Mouse (Mus musculus) CH12.LX (cell line): ENCODE measurements at regions not wholly inside any gene's neighbourhood (a gene's known extent, or its start where the extent isn't known, plus 50 kb on each side); places are given as distances from the start of the nearest gene placed in this dataset.

Experiments used
- DNase-seq: peaks from one replicate; pipeline ENCODE4 v3.0.0-alpha.2; 2013; ENCODE audit errors: extremely low read depth
- H3K27ac ChIP-seq: 2 replicates; pipeline ENCODE4 v1.5.1; 2012; ENCODE audit warnings: low read depth, mild to moderate bottlenecking, control low read depth, moderate library complexity; ENCODE audit not compliant: insufficient read depth
- H3K27me3 ChIP-seq: replicated peaks from 2 replicates; pipeline ENCODE3; 2012; ENCODE audit warnings: inconsistent platforms
- H3K36me3 ChIP-seq, 2 experiments: replicated peaks in 1 of 2; 2 replicates each; pipeline versions ENCODE3 to v1.6.1; 2012; ENCODE audit warnings: inconsistent platforms in 1 of 2, low read length in 1 of 2, mild to moderate bottlenecking in 1 of 2, mixed read lengths in 1 of 2, moderate library complexity in 1 of 2; ENCODE audit not compliant: control insufficient read depth in 1 of 2, insufficient read depth in 1 of 2
- H3K4me1 ChIP-seq, 2 experiments: 2 replicates each; pipeline ENCODE4 v1.6.1; 2012; ENCODE audit warnings: inconsistent platforms in 1 of 2, moderate library complexity in 1 of 2; ENCODE audit not compliant: insufficient read depth in 2 of 2, control insufficient read depth in 1 of 2
- H3K4me2 ChIP-seq: 2 replicates; pipeline ENCODE4 v1.6.1; 2012; ENCODE audit warnings: low read depth, mild to moderate bottlenecking, control low read depth; ENCODE audit not compliant: poor library complexity, insufficient read depth, severe bottlenecking
- H3K4me3 ChIP-seq, 3 experiments: fragments of 150-350 bp in 1 of 3; sonication (generic) in 1 of 3; replicated peaks in 1 of 3; 2 replicates each; pipeline versions ENCODE3 to v1.5.1; 2011 to 2012; ENCODE audit warnings: low read depth in 2 of 3, low read length in 2 of 3, mild to moderate bottlenecking in 2 of 3, moderate library complexity in 2 of 3, control low read depth in 1 of 3, improper control_type of control experiment in 1 of 3, inconsistent platforms in 1 of 3, mixed read lengths in 1 of 3; ENCODE audit not compliant: poor library complexity in 1 of 3
- H3K79me2 ChIP-seq: replicated peaks from 2 replicates; pipeline ENCODE4 v1.6.1; 2012; ENCODE audit warnings: mild to moderate bottlenecking, moderate library complexity; ENCODE audit not compliant: control insufficient read depth, poor library complexity, insufficient read depth, severe bottlenecking; ENCODE audit errors: extremely low read depth
- H3K9ac ChIP-seq: 2 replicates; pipeline ENCODE4 v1.6.1; 2012; ENCODE audit warnings: low read depth, mild to moderate bottlenecking, control low read depth, moderate library complexity; ENCODE audit not compliant: insufficient read depth
- H3K9me3 ChIP-seq: replicated peaks from 2 replicates; pipeline ENCODE3; 2012; ENCODE audit warnings: low read length, inconsistent platforms, mixed read lengths
- BHLHE40 ChIP-seq: IDR thresholded peaks from 2 replicates; pipeline ENCODE4 v1.6.1; 2011; ENCODE audit warnings: mild to moderate bottlenecking, low read depth, low read length, improper control_type of control experiment
- CHD1 ChIP-seq: IDR thresholded peaks from 2 replicates; pipeline ENCODE4 v1.6.1; 2012; ENCODE audit warnings: low read depth, low read length, improper control_type of control experiment, inconsistent platforms
- CTCF ChIP-seq, 2 experiments: IDR thresholded peaks in 1 of 2; conservative IDR thresholded peaks in 1 of 2; 2 replicates each; pipeline ENCODE4 v1.5.1; 2011 to 2012; ENCODE audit warnings: low read depth in 2 of 2, low read length in 2 of 2, improper control_type of control experiment in 1 of 2, inconsistent platforms in 1 of 2, mild to moderate bottlenecking in 1 of 2, moderate library complexity in 1 of 2
- GABPA ChIP-seq: IDR thresholded peaks from 2 replicates; pipeline ENCODE4 v1.6.1; 2012; ENCODE audit warnings: low read depth, low read length, improper control_type of control experiment, inconsistent platforms; ENCODE audit not compliant: insufficient replicate concordance
- JUN ChIP-seq: IDR thresholded peaks from 2 replicates; pipeline ENCODE4 v1.6.1; 2011; ENCODE audit warnings: low read depth, mild to moderate bottlenecking, low read length, improper control_type of control experiment, moderate library complexity; ENCODE audit not compliant: insufficient read depth
- JUND ChIP-seq: conservative IDR thresholded peaks from 2 replicates; pipeline ENCODE4 v1.6.1; 2011; ENCODE audit warnings: low read depth, low read length, improper control_type of control experiment
- KAT2A ChIP-seq: IDR thresholded peaks from 2 replicates; pipeline ENCODE4 v1.6.1; 2012; ENCODE audit warnings: low read length, improper control_type of control experiment, inconsistent platforms; ENCODE audit not compliant: insufficient replicate concordance
- MAFK ChIP-seq: IDR thresholded peaks from 2 replicates; pipeline ENCODE4 v1.6.1; 2011; ENCODE audit warnings: low read length, improper control_type of control experiment; ENCODE audit not compliant: insufficient replicate concordance
- MXI1 ChIP-seq: IDR thresholded peaks from 2 replicates; pipeline ENCODE4 v1.6.1; 2011; ENCODE audit warnings: mild to moderate bottlenecking, low read depth, low read length, improper control_type of control experiment
- NELFE ChIP-seq: IDR thresholded peaks from 2 replicates; pipeline ENCODE4 v1.6.1; 2011; ENCODE audit warnings: low read depth, low read length, improper control_type of control experiment
- PAX5 ChIP-seq: IDR thresholded peaks from 2 replicates; pipeline ENCODE4 v1.6.1; 2012; ENCODE audit warnings: low read length, inconsistent platforms, mixed read lengths
- RAD21 ChIP-seq: IDR thresholded peaks from 2 replicates; pipeline ENCODE4 v1.6.1; 2011; ENCODE audit warnings: low read depth, mild to moderate bottlenecking, low read length, improper control_type of control experiment, moderate library complexity
- SIN3A ChIP-seq: IDR thresholded peaks from 2 replicates; pipeline ENCODE4 v1.6.1; 2012; ENCODE audit warnings: low read length, improper control_type of control experiment, inconsistent platforms
- SMC3 ChIP-seq: IDR thresholded peaks from 2 replicates; pipeline ENCODE4 v1.6.1; 2011; ENCODE audit warnings: low read depth, low read length, improper control_type of control experiment
- TBP ChIP-seq: conservative IDR thresholded peaks from 2 replicates; pipeline ENCODE4 v1.6.1; 2011; ENCODE audit warnings: low read depth, low read length, improper control_type of control experiment
- TCF12 ChIP-seq: IDR thresholded peaks from 2 replicates; pipeline ENCODE4 v1.6.1; 2014; ENCODE audit warnings: low read depth, mild to moderate bottlenecking, inconsistent platforms, low read length, improper control_type of control experiment
- ZC3H11A ChIP-seq: IDR thresholded peaks from 2 replicates; pipeline ENCODE4 v1.6.1; 2012; ENCODE audit warnings: low read depth, mild to moderate bottlenecking, inconsistent platforms, low read length, improper control_type of control experiment
- ZNF384 ChIP-seq: IDR thresholded peaks from 2 replicates; pipeline ENCODE4 v1.6.1; 2012; ENCODE audit warnings: low read depth, low read length, improper control_type of control experiment, inconsistent platforms
- dilution Hi-C: fragments of 300-500 bp; cut with MboI; formaldehyde crosslinking; loops from 2 replicates; pipeline ENCODE4 v1.14.3; 2020; ENCODE audit warnings: low sequenced_read_pairs; ENCODE audit not compliant: extremely low pct_unique_long_range_greater_than_20kb, extremely low pct_ligation_motif_present
- in situ Hi-C: fragments of 300-500 bp; cut with MboI; formaldehyde crosslinking; loops from 3 replicates; pipeline ENCODE4 v1.14.3; 2019; ENCODE audit warnings: low sequenced_read_pairs, low pct_ligation_motif_present, low pct_unique_long_range_greater_than_20kb, mixed read lengths

- dilution Hi-C loops (no loop called here), in situ Hi-C loops (no loop called here)
Measured at GRCm38 (mm10) chr19:14922238-14922637, 324.4 kb upstream of the Tle4 start.

GRCm38 (mm10) chr19:14911056-14911850 lies 313.4 kb upstream of the Tle4 start:
- Histone ChIP-seq H3K9ac (no peak overlapping the region), H3K4me1 (no peaks in the 10 kb centered on the region), H3K79me2 (no peaks in the 10 kb centered on the region)
- in situ Hi-C loops = no loop called here
- DNase-seq = no peak
- no peak for TF ChIP-seq ZNF384
- no peak for TF ChIP-seq CTCF (conservative IDR thresholded peaks at IDR 0.05 in 1 of 2, IDR thresholded peaks at IDR 0.05 in 1 of 2; ENCODE audit: low read depth in 2 of 2, low read length in 2 of 2)
- TF ChIP-seq KAT2A = no peak
- no peak for TF ChIP-seq GABPA
- TF ChIP-seq NELFE = no peak
- TF ChIP-seq MAFK = no peak
- no peak for TF ChIP-seq BHLHE40
- no peak for TF ChIP-seq CHD1
- TF ChIP-seq PAX5 = no peak
- no peak for TF ChIP-seq JUN
- no peak for TF ChIP-seq RAD21
- TF ChIP-seq, all 38 proteins: peak for 0
- Histone ChIP-seq H3K27ac (no peak overlapping the region), H3K36me3 (no peaks in the 10 kb centered on the region), H3K9me3 (no peaks in the 10 kb centered on the region), H3K4me2 (no peak overlapping the region), H3K27me3 (no peaks in the 10 kb centered on the region), H3K4me3 (no peak overlapping the region)
- dilution Hi-C loops = no loop called here

More at GRCm38 (mm10) chr19:14922238-14922637, 324.4 kb upstream of the Tle4 start:
- Histone ChIP-seq H3K79me2 (no peaks in the 10 kb centered on the region), H3K4me1 (peaks cover 0 to 5% of the 10 kb centered on the region in 2 experiments; a peak in 1 of 4 replicates), H3K27me3 (no peaks in the 10 kb centered on the region), H3K9me3 (no peaks in the 10 kb centered on the region), H3K4me3 (no peak overlapping the region), H3K27ac (no peak overlapping the region), H3K4me2 (no peak overlapping the region), H3K36me3 (no peaks in the 10 kb centered on the region), H3K9ac (no peak overlapping the region)
- TF ChIP-seq ZNF384 (peak; percentile 66), ZC3H11A (no peak)
- DNase-seq = no peak

DNA sequence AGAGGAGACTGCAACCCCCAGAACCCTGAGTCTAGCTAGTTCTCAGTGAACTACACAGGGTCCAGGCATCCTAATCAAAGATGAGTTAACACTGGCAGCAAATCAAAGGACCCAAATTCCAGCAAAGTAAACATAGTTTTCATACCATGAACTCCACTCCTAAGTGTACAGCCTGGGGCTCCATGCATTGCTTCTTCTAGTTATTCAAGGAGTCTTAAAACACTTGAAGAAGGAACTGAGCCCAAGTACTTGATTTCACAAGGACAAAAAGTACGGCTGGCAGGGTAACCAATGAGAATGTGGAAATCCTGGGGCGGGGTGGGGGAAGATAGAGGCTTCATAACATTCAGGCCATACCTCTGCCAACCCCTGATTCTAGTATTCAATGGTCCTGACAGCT lies 297.0 kb upstream of the Tle4 start:
- H3K4me3 ChIP-seq = no peak overlapping the region
- no peaks in the 10 kb centered on the region for H3K27me3 ChIP-seq
- no peak overlapping the region for H3K4me2 ChIP-seq
- no peak overlapping the region for H3K9ac ChIP-seq
- no peaks in the 10 kb centered on the region for H3K79me2 ChIP-seq
- no peak for DNase-seq
- H3K9me3 ChIP-seq = no peaks in the 10 kb centered on the region
- H3K4me1 ChIP-seq = no peaks in the 10 kb centered on the region
- no peaks in the 10 kb centered on the region for H3K36me3 ChIP-seq
- dilution Hi-C loops = no loop called here
- no peak overlapping the region for H3K27ac ChIP-seq
- TF ChIP-seq CTCF (conservative IDR thresholded peaks at IDR 0.05 in 1 of 2, IDR thresholded peaks at IDR 0.05 in 1 of 2; ENCODE audit: low read depth in 2 of 2, low read length in 2 of 2) (no peak), SIN3A (no peak), BHLHE40 (no peak), JUND (no peak), MXI1 (no peak), MAFK (no peak), TBP (no peak), PAX5 (no peak), TCF12 (no peak), RAD21 (no peak), SMC3 (no peak)
- TF ChIP-seq, all 38 proteins: peak for 0
- in situ Hi-C loops = no loop called here
